Mouse (Mus musculus): ENCODE results near the gene Pcsk2. TPM values are rescaled to one million over a fixed set of nuclear protein-coding genes. Genes with fewer than 3 reads are reported as not detected.

Gene Pcsk2
- polyA plus RNA-seq, 1 experiment from 2014 or later = 2.8 TPM

DNA sequence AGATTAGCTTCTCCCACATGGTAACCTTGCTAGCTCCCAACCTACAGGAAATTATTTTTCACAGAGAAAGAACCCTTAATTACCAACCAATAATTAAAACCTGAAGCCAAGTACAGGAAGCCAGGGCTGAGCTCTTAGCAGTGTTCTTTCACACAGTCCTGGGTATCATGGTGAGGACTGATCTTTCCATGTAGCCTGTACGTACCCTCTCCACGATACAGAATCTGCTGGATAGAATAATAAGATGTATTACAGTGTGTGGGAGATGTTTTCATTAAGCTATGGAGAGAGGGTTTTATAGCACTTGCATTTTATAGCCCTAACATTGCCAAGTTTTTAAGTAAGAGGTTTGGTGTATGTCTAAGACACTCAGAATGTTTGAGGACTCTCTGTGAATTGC is 164.0 kb downstream of the Pcsk2 start:
- no peaks in the 10 kb centered on the region for H3K9me3 ChIP-seq (replicated peaks; ENCODE audit: control insufficient read depth, low read length)
- whole genome bisulfite sequencing = 70% methylated on average over 2 of the region's 2 CpGs
- H3K4me2 ChIP-seq (ENCODE audit: low read depth, low read length) = no peak overlapping the region
- no peaks in the 10 kb centered on the region for H3K36me3 ChIP-seq (ENCODE audit: control insufficient read depth, insufficient read depth, low read length)
- no peak overlapping the region for H3K9ac ChIP-seq (ENCODE audit: low read length)
- H3K4me1 ChIP-seq (ENCODE audit: control insufficient read depth, insufficient read depth, low read length) = no peaks in the 10 kb centered on the region
- no peak for ATAC-seq (ENCODE audit: insufficient read depth, low FRiP score)
- H3K4me3 ChIP-seq (replicated peaks; ENCODE audit: low read length) = no peak overlapping the region
- no peak overlapping the region for H3K27ac ChIP-seq (ENCODE audit: low read length)
- H3K27me3 ChIP-seq (ENCODE audit: control insufficient read depth, insufficient read depth, low read length) = no peaks in the 10 kb centered on the region

DNA sequence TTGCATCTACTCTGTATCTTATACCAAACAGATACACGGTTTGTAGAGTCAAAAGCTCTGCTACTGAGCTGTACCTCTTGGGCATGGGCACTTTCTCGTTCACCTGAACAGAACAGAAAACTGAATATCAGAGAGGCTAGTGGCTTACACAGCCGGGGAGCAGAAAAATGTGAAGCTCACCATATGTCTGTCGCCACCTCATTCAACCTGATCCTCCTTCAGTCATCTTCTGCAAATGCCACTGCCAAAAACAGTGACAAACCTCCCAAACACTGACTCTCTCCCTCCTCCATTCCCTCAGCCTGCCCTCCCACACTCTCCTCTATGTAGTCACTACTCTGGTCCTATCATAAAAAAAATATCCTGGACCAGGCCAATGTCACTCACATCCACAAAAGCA is 165.9 kb downstream of the Pcsk2 start:
- H3K27me3 ChIP-seq (ENCODE audit: control insufficient read depth, insufficient read depth, low read length) = no peaks in the 10 kb centered on the region
- no peak overlapping the region for H3K27ac ChIP-seq (ENCODE audit: low read length)
- no peak overlapping the region for H3K4me2 ChIP-seq (ENCODE audit: low read depth, low read length)
- H3K4me3 ChIP-seq (replicated peaks; ENCODE audit: low read length) = no peak overlapping the region
- no peaks in the 10 kb centered on the region for H3K4me1 ChIP-seq (ENCODE audit: control insufficient read depth, insufficient read depth, low read length)
- no peaks in the 10 kb centered on the region for H3K9me3 ChIP-seq (replicated peaks; ENCODE audit: control insufficient read depth, low read length)
- ATAC-seq (ENCODE audit: insufficient read depth, low FRiP score) = no peak
- no peak overlapping the region for H3K9ac ChIP-seq (ENCODE audit: low read length)
- 70% methylated on average over 4 of the region's 4 CpGs for WGBS
- no peaks in the 10 kb centered on the region for H3K36me3 ChIP-seq (ENCODE audit: control insufficient read depth, insufficient read depth, low read length)

DNA sequence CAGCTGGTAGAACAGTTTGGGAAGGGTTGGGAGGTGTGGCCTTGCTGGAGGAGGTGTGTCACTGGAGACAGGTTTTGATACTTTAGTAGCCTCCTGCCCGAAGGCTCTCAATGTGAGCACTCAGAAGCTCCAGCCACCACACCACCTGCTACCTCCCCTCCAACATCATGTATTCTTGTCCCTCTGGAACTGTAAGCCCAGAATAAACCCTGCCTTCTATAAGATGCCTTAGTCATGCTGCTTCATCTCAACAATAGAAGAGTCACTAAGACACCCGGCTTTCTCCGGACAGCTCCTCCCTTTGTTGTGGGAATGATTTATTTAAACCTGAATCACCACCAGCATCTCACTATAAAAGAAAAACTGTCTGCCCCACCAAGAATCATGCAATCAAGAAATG is 166.9 kb downstream of the Pcsk2 start:
- H3K9ac ChIP-seq (ENCODE audit: low read length) = no peak overlapping the region
- no peaks in the 10 kb centered on the region for H3K36me3 ChIP-seq (ENCODE audit: control insufficient read depth, insufficient read depth, low read length)
- no peak overlapping the region for H3K4me2 ChIP-seq (ENCODE audit: low read depth, low read length)
- no peaks in the 10 kb centered on the region for H3K4me1 ChIP-seq (ENCODE audit: control insufficient read depth, insufficient read depth, low read length)
- H3K27ac ChIP-seq (ENCODE audit: low read length) = no peak overlapping the region
- WGBS = 70% methylated on average over 3 of the region's 3 CpGs
- H3K9me3 ChIP-seq (replicated peaks; ENCODE audit: control insufficient read depth, low read length) = no peaks in the 10 kb centered on the region
- no peak overlapping the region for H3K4me3 ChIP-seq (replicated peaks; ENCODE audit: low read length)
- no peaks in the 10 kb centered on the region for H3K27me3 ChIP-seq (ENCODE audit: control insufficient read depth, insufficient read depth, low read length)
- ATAC-seq (ENCODE audit: insufficient read depth, low FRiP score) = no peak

DNA sequence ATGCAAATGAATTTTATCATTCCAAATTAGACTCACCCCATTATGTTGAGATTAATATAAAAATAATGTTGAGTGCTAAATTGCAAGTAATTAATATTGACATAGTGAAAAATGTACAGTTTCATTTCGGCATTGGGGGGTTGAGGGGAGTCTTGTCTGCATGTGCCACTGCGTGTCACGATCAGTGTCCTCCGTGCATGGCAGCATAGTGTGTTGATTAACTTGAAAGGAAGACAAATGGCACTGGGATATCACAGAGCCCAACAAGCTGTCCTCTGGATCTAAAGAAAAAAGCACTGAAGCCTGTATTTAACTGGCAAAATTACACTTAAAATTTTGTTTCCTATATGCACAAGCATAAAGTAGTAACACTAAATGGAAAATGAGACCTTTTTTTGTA is 167.9 kb downstream of the Pcsk2 start:
- Histone ChIP-seq H3K4me1 (ENCODE audit: control insufficient read depth, insufficient read depth, low read length) (no peaks in the 10 kb centered on the region), H3K27ac (ENCODE audit: low read length) (no peak overlapping the region), H3K4me3 (replicated peaks; ENCODE audit: low read length) (no peak overlapping the region), H3K36me3 (ENCODE audit: control insufficient read depth, insufficient read depth, low read length) (no peaks in the 10 kb centered on the region), H3K4me2 (ENCODE audit: low read depth, low read length) (no peak overlapping the region), H3K9ac (ENCODE audit: low read length) (no peak overlapping the region), H3K9me3 (replicated peaks; ENCODE audit: control insufficient read depth, low read length) (no peaks in the 10 kb centered on the region), H3K27me3 (ENCODE audit: control insufficient read depth, insufficient read depth, low read length) (no peaks in the 10 kb centered on the region)
- WGBS = 82% methylated on average over 4 of the region's 4 CpGs
- ATAC-seq (ENCODE audit: insufficient read depth, low FRiP score) = no peak

DNA sequence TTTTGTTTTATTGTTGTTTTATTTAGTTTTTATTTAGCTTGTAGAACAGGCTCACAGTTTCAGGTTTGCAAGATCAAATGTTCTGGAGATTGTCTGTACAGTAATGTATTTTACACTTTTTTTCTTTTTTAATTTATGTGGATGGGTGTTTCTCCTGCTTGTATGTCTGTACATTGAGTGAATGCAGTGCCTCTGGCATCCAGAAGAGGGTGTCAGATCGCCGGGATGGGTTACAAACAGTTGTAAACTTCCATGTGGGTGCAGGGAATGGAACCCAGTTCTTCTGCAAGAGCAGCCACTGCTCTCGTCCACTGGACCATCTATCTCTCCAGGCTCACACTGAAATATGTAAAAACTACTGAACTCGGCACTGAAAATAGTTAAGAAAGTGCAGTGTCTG is 169.2 kb downstream of the Pcsk2 start:
- Histone ChIP-seq H3K27ac (ENCODE audit: low read length) (no peak overlapping the region), H3K9me3 (replicated peaks; ENCODE audit: control insufficient read depth, low read length) (no peaks in the 10 kb centered on the region), H3K4me1 (ENCODE audit: control insufficient read depth, insufficient read depth, low read length) (no peaks in the 10 kb centered on the region), H3K27me3 (ENCODE audit: control insufficient read depth, insufficient read depth, low read length) (no peaks in the 10 kb centered on the region), H3K4me3 (replicated peaks; ENCODE audit: low read length) (no peak overlapping the region), H3K4me2 (ENCODE audit: low read depth, low read length) (no peak overlapping the region), H3K9ac (ENCODE audit: low read length) (no peak overlapping the region), H3K36me3 (ENCODE audit: control insufficient read depth, insufficient read depth, low read length) (no peaks in the 10 kb centered on the region)
- ATAC-seq (ENCODE audit: insufficient read depth, low FRiP score) = no peak
- 58% methylated on average over 4 of the region's 4 CpGs for WGBS

DNA sequence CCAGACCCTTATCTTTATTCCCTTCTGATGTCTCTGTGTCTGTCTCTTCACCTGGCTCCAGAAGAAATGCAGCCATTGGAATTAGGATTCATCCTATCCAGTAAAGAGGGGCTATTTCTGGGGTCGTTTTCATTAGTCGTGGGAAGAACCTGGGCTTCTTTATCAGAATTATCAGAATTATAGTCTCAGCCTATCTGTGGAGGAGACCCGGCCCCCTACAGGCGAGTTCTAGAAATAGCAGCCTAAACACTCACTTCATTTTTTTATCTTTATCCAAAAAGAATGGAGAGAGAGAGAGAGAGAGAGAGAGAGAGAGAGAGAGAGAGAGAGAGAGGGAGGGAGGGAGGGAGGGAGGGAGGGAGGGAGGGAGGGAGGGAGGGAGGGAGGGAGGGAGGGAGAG is 177.3 kb downstream of the Pcsk2 start:
- Histone ChIP-seq H3K27ac (ENCODE audit: low read length) (no peak overlapping the region), H3K9ac (ENCODE audit: low read length) (no peak overlapping the region), H3K4me3 (replicated peaks; ENCODE audit: low read length) (no peak overlapping the region), H3K4me2 (ENCODE audit: low read depth, low read length) (no peak overlapping the region), H3K36me3 (ENCODE audit: control insufficient read depth, insufficient read depth, low read length) (no peaks in the 10 kb centered on the region), H3K9me3 (replicated peaks; ENCODE audit: control insufficient read depth, low read length) (no peaks in the 10 kb centered on the region), H3K4me1 (ENCODE audit: control insufficient read depth, insufficient read depth, low read length) (no peaks in the 10 kb centered on the region), H3K27me3 (ENCODE audit: control insufficient read depth, insufficient read depth, low read length) (no peaks in the 10 kb centered on the region)
- no peak for ATAC-seq (ENCODE audit: insufficient read depth, low FRiP score)
- 18% methylated on average over 4 of the region's 4 CpGs for whole genome bisulfite sequencing

DNA sequence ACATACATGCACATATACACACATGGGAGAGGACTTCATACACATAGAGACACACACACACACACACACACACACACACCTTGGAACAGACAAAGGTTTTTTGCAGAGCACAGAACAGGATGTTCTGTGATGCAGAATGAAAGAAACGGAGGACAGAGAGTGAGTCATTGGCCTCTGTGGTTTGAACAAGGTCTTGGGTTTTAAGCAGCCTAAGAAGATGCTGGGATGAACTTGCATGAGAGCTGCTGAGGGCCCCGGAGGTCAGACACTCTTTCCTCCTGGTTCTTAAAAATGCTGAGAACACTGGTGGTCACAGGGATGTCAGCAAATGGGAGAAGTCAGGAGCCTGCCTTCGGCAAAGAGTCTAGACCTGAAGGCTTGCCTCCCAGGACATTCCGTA is 178.1 kb downstream of the Pcsk2 start:
- Histone ChIP-seq H3K4me1 (ENCODE audit: control insufficient read depth, insufficient read depth, low read length) (no peaks in the 10 kb centered on the region), H3K27me3 (ENCODE audit: control insufficient read depth, insufficient read depth, low read length) (no peaks in the 10 kb centered on the region)
- 84% methylated on average over 4 of the region's 4 CpGs for WGBS

DNA sequence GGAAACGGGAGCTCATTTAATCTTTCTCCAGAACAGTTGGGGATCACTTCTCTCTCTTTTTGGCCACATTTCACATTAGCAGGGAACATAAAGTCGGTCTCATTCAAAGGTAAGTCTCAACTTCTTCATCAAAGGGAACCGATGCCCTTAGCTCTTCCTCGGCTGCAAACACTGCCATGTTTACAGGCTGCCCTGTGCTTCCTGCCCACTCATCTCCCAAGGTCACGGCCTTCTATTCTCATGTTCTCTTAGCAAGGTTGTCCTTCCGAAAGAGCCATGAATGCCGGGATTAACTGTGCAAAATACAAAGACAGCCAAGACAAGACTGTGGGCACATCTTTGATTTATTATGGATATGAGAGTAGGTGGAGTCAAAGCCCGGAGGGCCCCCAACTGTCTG is 178.8 kb downstream of the Pcsk2 start:
- no peak overlapping the region for H3K4me3 ChIP-seq (replicated peaks; ENCODE audit: low read length)
- H3K9me3 ChIP-seq (replicated peaks; ENCODE audit: control insufficient read depth, low read length) = no peaks in the 10 kb centered on the region
- no peaks in the 10 kb centered on the region for H3K36me3 ChIP-seq (ENCODE audit: control insufficient read depth, insufficient read depth, low read length)
- H3K4me2 ChIP-seq (ENCODE audit: low read depth, low read length) = no peak overlapping the region
- ATAC-seq (ENCODE audit: insufficient read depth, low FRiP score) = no peak
- no peak overlapping the region for H3K9ac ChIP-seq (ENCODE audit: low read length)
- H3K27ac ChIP-seq (ENCODE audit: low read length) = no peak overlapping the region
- no peaks in the 10 kb centered on the region for H3K4me1 ChIP-seq (ENCODE audit: control insufficient read depth, insufficient read depth, low read length)
- 62% methylated on average over 8 of the region's 8 CpGs for WGBS
- H3K27me3 ChIP-seq (ENCODE audit: control insufficient read depth, insufficient read depth, low read length) = no peaks in the 10 kb centered on the region

More for the DNA sequence above, 178.1 kb downstream of the Pcsk2 start:
- no peak for ATAC-seq (ENCODE audit: insufficient read depth, low FRiP score)
- Histone ChIP-seq H3K9me3 (replicated peaks; ENCODE audit: control insufficient read depth, low read length) (no peaks in the 10 kb centered on the region), H3K36me3 (ENCODE audit: control insufficient read depth, insufficient read depth, low read length) (no peaks in the 10 kb centered on the region), H3K27ac (ENCODE audit: low read length) (no peak overlapping the region), H3K4me2 (ENCODE audit: low read depth, low read length) (no peak overlapping the region), H3K9ac (ENCODE audit: low read length) (no peak overlapping the region), H3K4me3 (replicated peaks; ENCODE audit: low read length) (no peak overlapping the region)

DNA sequence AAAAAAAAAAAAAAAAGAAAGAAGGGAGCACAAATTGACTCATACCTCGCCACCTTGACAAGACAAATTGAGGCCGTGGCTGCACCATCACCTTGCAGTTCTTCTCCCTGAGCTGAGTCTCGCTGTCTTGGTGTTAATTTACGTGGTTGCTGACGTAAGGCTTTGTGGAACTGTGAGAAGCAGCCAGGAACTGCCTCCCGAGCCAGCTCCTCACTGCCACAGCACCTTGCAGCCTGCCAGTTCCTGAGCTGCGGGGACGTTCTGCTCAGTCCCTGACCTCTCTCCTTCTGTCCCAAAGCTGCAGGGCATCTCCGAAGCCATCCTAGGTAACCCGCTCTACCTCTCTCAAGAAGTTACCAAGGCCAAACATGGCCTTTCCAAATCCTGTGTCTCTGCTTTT is 186.5 kb downstream of the Pcsk2 start:
- WGBS = 70% methylated on average over 10 of the region's 10 CpGs
- H3K4me2 ChIP-seq (ENCODE audit: low read depth, low read length) = no peak overlapping the region

DNA sequence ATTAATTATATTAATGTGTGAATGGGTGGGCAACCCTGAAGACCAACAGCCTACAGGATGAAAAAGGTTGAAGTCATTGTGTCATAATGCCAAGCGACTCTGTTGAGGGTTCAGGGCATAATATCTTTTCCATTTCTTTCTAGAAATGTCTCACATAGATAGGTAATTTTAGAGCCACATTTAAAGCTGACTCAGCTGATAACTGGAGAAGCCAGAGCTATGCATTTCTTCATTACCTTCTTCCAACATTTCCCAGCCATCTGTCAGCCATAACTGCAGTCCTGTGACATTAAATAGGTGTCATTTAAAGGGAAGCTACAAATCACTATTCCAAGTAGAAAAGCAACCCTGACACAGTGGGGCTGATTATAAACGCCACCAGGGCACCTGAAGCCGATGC is 189.5 kb downstream of the Pcsk2 start:
- 82% methylated on average over 3 of the region's 3 CpGs for WGBS
- ATAC-seq (ENCODE audit: insufficient read depth, low FRiP score) = no peak
- Histone ChIP-seq H3K4me3 (replicated peaks; ENCODE audit: low read length) (no peak overlapping the region), H3K9ac (ENCODE audit: low read length) (no peak overlapping the region), H3K4me2 (ENCODE audit: low read depth, low read length) (no peak overlapping the region), H3K36me3 (ENCODE audit: control insufficient read depth, insufficient read depth, low read length) (no peaks in the 10 kb centered on the region), H3K27ac (ENCODE audit: low read length) (no peak overlapping the region), H3K4me1 (ENCODE audit: control insufficient read depth, insufficient read depth, low read length) (no peaks in the 10 kb centered on the region), H3K27me3 (ENCODE audit: control insufficient read depth, insufficient read depth, low read length) (no peaks in the 10 kb centered on the region), H3K9me3 (replicated peaks; ENCODE audit: control insufficient read depth, low read length) (no peaks in the 10 kb centered on the region)

More for the DNA sequence above, 186.5 kb downstream of the Pcsk2 start:
- Histone ChIP-seq H3K27ac (ENCODE audit: low read length) (no peak overlapping the region), H3K4me3 (replicated peaks; ENCODE audit: low read length) (no peak overlapping the region), H3K9me3 (replicated peaks; ENCODE audit: control insufficient read depth, low read length) (no peaks in the 10 kb centered on the region), H3K4me1 (ENCODE audit: control insufficient read depth, insufficient read depth, low read length) (no peaks in the 10 kb centered on the region), H3K27me3 (ENCODE audit: control insufficient read depth, insufficient read depth, low read length) (no peaks in the 10 kb centered on the region), H3K36me3 (ENCODE audit: control insufficient read depth, insufficient read depth, low read length) (no peaks in the 10 kb centered on the region), H3K9ac (ENCODE audit: low read length) (no peak overlapping the region)
- ATAC-seq (ENCODE audit: insufficient read depth, low FRiP score) = no peak
